Mouse (Mus musculus): ENCODE data around the gene Rnf114.

The Rnf114 gene

DNA sequence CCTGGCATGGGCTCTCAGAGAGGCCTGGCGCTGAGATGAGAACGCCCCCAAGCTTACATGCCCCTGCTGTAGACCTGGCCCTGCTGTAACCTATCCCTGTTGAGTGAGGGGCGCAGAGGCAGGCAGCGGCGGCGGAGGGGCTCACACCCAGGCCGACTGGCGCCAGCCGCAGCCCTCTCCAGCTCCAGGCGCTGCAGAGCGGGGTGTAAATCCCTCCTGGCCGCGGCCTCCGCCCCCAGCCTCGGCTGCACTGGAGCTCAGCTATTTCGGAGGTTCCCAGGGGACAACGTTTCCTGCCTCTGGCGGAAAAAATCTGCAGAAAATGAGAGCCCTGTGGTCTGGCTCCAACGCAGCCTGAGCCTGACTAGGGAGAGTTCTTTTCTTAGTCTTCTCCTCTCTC, 73.2 kb downstream of the Rnf114 start:
- DNase-seq (ENCODE audit: low read depth, low spot score), result no peak

All from brain, embryonic 18.5 days (tissue).